Mouse (Mus musculus) heart, adult 11 months (tissue): ENCODE measurements at regions not wholly inside any gene's neighbourhood (a gene's known extent, or its start where the extent isn't known, plus 50 kb on each side); places are given as distances from the start of the nearest gene placed in this dataset.
A peak's percentile ranks its signal among the peaks of the same experiment; 100 is the strongest.

ENCODE experiments used
- DNase-seq: peaks from one replicate; pipeline ENCODE4 v3.0.0; 2022

DNA sequence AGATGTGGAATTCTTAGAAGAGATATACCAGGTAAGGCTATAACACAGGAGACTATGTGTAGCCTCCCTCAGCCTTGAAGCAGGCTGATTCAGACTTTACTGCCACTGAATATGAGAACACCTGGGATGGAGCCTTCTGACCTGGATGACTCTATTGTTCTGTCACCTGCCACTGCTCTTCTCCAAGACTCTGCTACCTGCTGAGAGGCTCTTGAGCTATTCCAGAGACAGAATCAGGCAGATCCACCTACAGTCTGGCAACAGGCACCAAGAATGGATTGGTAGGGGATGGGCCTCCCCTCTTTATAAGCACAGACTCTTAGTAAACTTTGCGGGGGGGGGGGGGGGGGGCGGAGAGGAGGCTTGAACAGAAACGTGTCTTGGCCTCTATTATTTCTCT, 970.5 kb upstream of the Pot1a start:
- no peak for DNase-seq

DNA sequence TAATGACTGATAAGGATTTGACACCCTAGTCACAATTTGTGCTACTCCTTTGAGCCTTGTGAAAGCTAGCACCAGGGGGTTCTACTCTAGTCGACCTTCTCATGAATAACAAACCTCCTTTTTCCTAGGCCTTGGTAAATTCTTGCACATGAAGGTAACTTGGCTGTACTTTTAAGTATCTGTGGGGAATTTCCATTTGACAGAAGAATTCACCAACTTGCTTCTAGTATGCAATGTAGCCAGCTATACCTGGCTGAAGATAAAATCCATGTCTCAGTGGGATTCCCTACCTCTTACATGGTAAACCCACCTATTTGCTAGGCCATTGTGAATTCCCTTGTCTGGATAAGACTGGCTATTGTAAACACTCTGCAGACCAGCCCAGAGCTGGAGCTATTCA, 967.6 kb upstream of the Pot1a start:
- DNase-seq: no peak

DNA sequence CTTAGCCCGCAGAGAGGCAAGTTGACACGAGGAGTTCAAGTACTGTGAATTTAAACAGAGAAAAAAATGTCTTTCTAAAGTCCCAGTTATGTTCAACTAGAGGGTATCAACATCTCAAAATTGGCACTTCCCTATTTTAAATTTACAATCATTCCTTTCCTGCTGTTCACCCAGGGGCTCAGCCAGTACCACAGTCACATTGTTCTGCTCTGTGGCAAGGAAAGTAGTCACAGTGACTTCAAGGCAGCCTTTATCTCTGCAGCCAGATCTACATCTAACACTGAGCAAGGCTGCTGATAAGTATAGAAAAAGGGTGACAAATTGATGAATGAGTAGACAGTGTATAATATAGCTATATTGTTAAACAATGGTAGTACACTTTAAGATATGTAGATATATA, 957.8 kb upstream of the Pot1a start:
- peak; percentile 86 for DNase-seq

DNA sequence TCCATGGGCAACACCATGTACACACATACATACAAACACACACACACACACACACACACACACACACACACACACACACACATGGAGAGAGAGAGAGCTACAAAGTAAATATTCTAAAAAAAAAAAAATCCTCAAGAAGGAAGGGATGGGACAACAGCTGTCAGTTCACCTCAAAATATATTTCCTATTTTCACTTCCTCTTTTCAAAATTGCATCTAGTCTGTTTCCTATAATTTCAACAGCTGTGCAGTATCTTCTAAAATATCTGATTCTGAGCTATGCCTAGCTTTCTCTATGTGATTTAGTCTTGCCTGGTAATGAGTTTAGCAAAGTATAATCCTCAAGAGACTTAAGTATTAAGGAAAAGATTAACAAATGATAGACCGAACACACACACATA, 955.7 kb upstream of the Pot1a start:
- DNase-seq: no peak

DNA sequence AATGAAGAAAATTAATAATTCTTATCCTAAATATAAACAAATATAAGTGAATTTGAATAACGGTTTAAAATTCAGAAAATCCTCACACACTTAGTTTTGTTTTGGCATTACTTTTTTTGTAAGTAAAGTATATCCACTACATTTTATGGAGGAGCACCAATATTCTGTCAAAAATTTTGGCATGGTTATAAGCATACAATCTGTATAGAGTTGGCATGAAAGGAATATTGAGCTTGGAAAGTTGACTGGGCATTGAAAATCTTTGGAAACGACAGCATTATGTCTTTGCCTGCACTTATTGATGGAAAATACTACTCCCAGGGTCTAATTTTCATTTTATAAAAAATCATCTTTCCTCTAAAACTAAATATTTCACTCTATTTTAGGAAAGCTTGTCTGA, 952.5 kb upstream of the Pot1a start:
- DNase-seq: no peak
